Mouse (Mus musculus): ENCODE measurements at regions not wholly inside any gene's neighbourhood (a gene's known extent, or its start where the extent isn't known, plus 50 kb on each side); places are given as distances from the start of the nearest gene placed in this dataset.

GRCm38 (mm10) chr2:128217784-128218467 lies 92.1 kb downstream of the Bcl2l11 start:
- no peak for DNase-seq (ENCODE audit: low spot score)

- no peak for DNase-seq (ENCODE audit: low spot score)
Observed at GRCm38 (mm10) chr2:128218961-128219360, 93.1 kb downstream of the Bcl2l11 start.

- DNase-seq (ENCODE audit: low spot score), result no peak
Observed at GRCm38 (mm10) chr2:128221055-128221454, 95.2 kb downstream of the Bcl2l11 start.

GRCm38 (mm10) chr2:128221657-128222056 lies 95.8 kb downstream of the Bcl2l11 start:
- DNase-seq (ENCODE audit: low spot score), result no peak

GRCm38 (mm10) chr2:128226465-128227047 lies 100.7 kb downstream of the Bcl2l11 start:
- no peak for DNase-seq (ENCODE audit: low spot score)

- DNase-seq (ENCODE audit: low spot score), result no peak
Observed at GRCm38 (mm10) chr2:128229730-128230129, 103.9 kb downstream of the Bcl2l11 start.

- no peak for DNase-seq (ENCODE audit: low spot score)
Observed at GRCm38 (mm10) chr2:128230921-128231320, 105.1 kb downstream of the Bcl2l11 start.

GRCm38 (mm10) chr2:128231338-128231737 lies 105.5 kb downstream of the Bcl2l11 start:
- no peak for DNase-seq (ENCODE audit: low spot score)

GRCm38 (mm10) chr2:128232027-128232426 lies 106.2 kb downstream of the Bcl2l11 start:
- DNase-seq (ENCODE audit: low spot score), result no peak

- no peak for DNase-seq (ENCODE audit: low spot score)
Observed at GRCm38 (mm10) chr2:128235127-128235526, 109.3 kb downstream of the Bcl2l11 start.

GRCm38 (mm10) chr2:128239451-128239850 lies 113.6 kb downstream of the Bcl2l11 start:
- DNase-seq (ENCODE audit: low spot score), result no peak

- no peak for DNase-seq (ENCODE audit: low spot score)
Observed at GRCm38 (mm10) chr2:128240054-128240453, 114.2 kb downstream of the Bcl2l11 start.

GRCm38 (mm10) chr2:128240536-128241279 lies 114.9 kb downstream of the Bcl2l11 start:
- DNase-seq (ENCODE audit: low spot score), result no peak

- DNase-seq (ENCODE audit: low spot score), result no peak
Observed at GRCm38 (mm10) chr2:128241280-128241665, 115.4 kb downstream of the Bcl2l11 start.

GRCm38 (mm10) chr2:128245544-128245943 lies 119.7 kb downstream of the Bcl2l11 start:
- DNase-seq (ENCODE audit: low spot score), result no peak

- DNase-seq (ENCODE audit: low spot score), result no peak
Observed at GRCm38 (mm10) chr2:128247967-128248366, 122.1 kb downstream of the Bcl2l11 start.

- no peak for DNase-seq (ENCODE audit: low spot score)
Observed at GRCm38 (mm10) chr2:128249188-128249587, 123.3 kb downstream of the Bcl2l11 start.

GRCm38 (mm10) chr2:128249607-128250006 lies 123.8 kb downstream of the Bcl2l11 start:
- DNase-seq (ENCODE audit: low spot score), result no peak

- peak; percentile 66 for DNase-seq (ENCODE audit: low spot score)
Observed at GRCm38 (mm10) chr2:128250841-128251240, 125.0 kb downstream of the Bcl2l11 start.

GRCm38 (mm10) chr2:128256651-128257050 lies 130.8 kb downstream of the Bcl2l11 start:
- DNase-seq (ENCODE audit: low spot score), result no peak

- no peak for DNase-seq (ENCODE audit: low spot score)
Observed at GRCm38 (mm10) chr2:128257262-128257661, 131.4 kb downstream of the Bcl2l11 start.

GRCm38 (mm10) chr2:128263880-128264279 lies 138.0 kb downstream of the Bcl2l11 start:
- DNase-seq (ENCODE audit: low spot score), result no peak

Data from thymus, postnatal 0 days (tissue).